Mouse (Mus musculus) heart, adult 10 weeks (tissue): Measurements from ENCODE around the gene Ralbp1. TPM values are rescaled to one million over a fixed set of nuclear protein-coding genes. Genes with fewer than 3 reads are reported as not detected.

Source experiments
- polyA plus RNA-seq: library from polyadenylated mRNA; stranded (reverse); fragments of 350-450 nt; fragmentation: Illumina TruSeq; extraction: RNeasy Lipid Tissue Mini Kit (QIAGEN cat#74804); gene quantifications from one replicate; pipeline ENCODE4 v1.2.3, GENCODE M21; 2014; ENCODE audit warnings: low read depth, low replicate concordance

The Ralbp1 gene
- 29.7 TPM for polyA plus RNA-seq

GRCm38 (mm10) chr17:65885697-65886529 is at the start of gene Ralbp1:
Gene Ralbp1 (minus strand): TSS chr17:65885798.

Other genes with a start within 250 kb of the Ralbp1 start
- not detected for gene Txndc2, start 243.6 kb downstream of the Ralbp1 start, polyA plus RNA-seq
- gene Rab31, start 113.0 kb downstream of the Ralbp1 start, polyA plus RNA-seq = 11.8 TPM
- 29.3 TPM for gene Ppp4r1, start 103.2 kb downstream of the Ralbp1 start, polyA plus RNA-seq
- gene Twsg1, start 65.4 kb upstream of the Ralbp1 start, polyA plus RNA-seq = 73.7 TPM
- gene Ankrd12, start 191.3 kb upstream of the Ralbp1 start, polyA plus RNA-seq = 5.9 TPM
- 1,021 TPM for gene Ndufv2, start 215.8 kb upstream of the Ralbp1 start, polyA plus RNA-seq
- 29.1 TPM for gene Washc1, start 225.7 kb upstream of the Ralbp1 start, polyA plus RNA-seq
- gene Ddx11, start 237.7 kb upstream of the Ralbp1 start, polyA plus RNA-seq = 2.7 TPM